Mouse (Mus musculus) neural tube, embryonic 11.5 days (tissue): ENCODE data around the gene Thap11. TPM values are rescaled to one million over a fixed set of nuclear protein-coding genes. Genes with fewer than 3 reads are reported as not detected.

ENCODE experiments used
- ATAC-seq: fragments of 200-750 bp; cut with Nextera tagmentation; 2 replicates; pipeline ENCODE4 v1.8.0; 2017; ENCODE audit warnings: moderate number of reproducible peaks, mild to moderate bottlenecking, moderate TSS enrichment, moderate library complexity; ENCODE audit not compliant: insufficient read depth, low FRiP score, low TSS enrichment
- DNase-seq: peaks from one replicate; pipeline ENCODE4 v3.0.0-alpha.2; 2015; ENCODE audit warnings: low spot score
- H3K27ac ChIP-seq: fragments of 300-500 bp; sonication (generic); 2 replicates; pipeline ENCODE4 v1.5.1; 2014; ENCODE audit warnings: low read depth, mild to moderate bottlenecking, low read length
- H3K27me3 ChIP-seq: fragments of 300-500 bp; sonication (generic); 2 replicates; pipeline ENCODE4 v1.6.1; 2014; ENCODE audit warnings: mild to moderate bottlenecking, low read length, mixed read lengths; ENCODE audit not compliant: control insufficient read depth, insufficient read depth
- H3K36me3 ChIP-seq: fragments of 300-500 bp; sonication (generic); 2 replicates; pipeline ENCODE4 v1.6.1; 2014; ENCODE audit warnings: mild to moderate bottlenecking, low read length, moderate library complexity, mixed read lengths; ENCODE audit not compliant: control insufficient read depth, insufficient read depth
- H3K4me1 ChIP-seq: fragments of 300-500 bp; sonication (generic); 2 replicates; pipeline ENCODE4 v1.6.1; 2014; ENCODE audit warnings: low read length, mixed read lengths; ENCODE audit not compliant: control insufficient read depth, insufficient read depth
- H3K4me2 ChIP-seq: fragments of 300-500 bp; sonication (generic); 2 replicates; pipeline ENCODE4 v1.6.1; 2014; ENCODE audit warnings: low read depth, mild to moderate bottlenecking, moderate library complexity
- H3K4me3 ChIP-seq: fragments of 300-500 bp; sonication (generic); 2 replicates; pipeline ENCODE4 v1.5.1; 2014; ENCODE audit warnings: low read depth, low read length
- H3K9ac ChIP-seq: fragments of 300-500 bp; sonication (generic); 2 replicates; pipeline ENCODE4 v1.6.1; 2014; ENCODE audit warnings: mild to moderate bottlenecking, low read length
- H3K9me3 ChIP-seq: fragments of 300-500 bp; sonication (generic); 2 replicates; pipeline ENCODE4 v1.6.1; 2016; ENCODE audit warnings: low read length; ENCODE audit not compliant: control insufficient read depth
- WGBS: fragments of 180-500 bp; shearing (Covaris S2); extraction: QIAGEN DNeasy Blood & Tissue Kit; methylation state at CpG from one replicate; pipeline ENCODE4 v1.1.7; 2014; 5-methylcytosine and 5-hydroxymethylcytosine counted together
- polyA plus RNA-seq: library from polyadenylated mRNA; unstranded; fragments of >200 nt; fragmentation: Nextera tagmentation; extraction: Ambion mirVana; gene quantifications from 2 replicates; pipeline ENCODE4 v1.2.1, GENCODE M21; 2014

Thap11 gene
- polyA plus RNA-seq, 1 experiment from 2014 or later = 68.9 TPM

GRCm38 (mm10) chr8:105880754-105881520 is 26.0 kb downstream of the Thap11 start, which contains the start of gene Edc4:
Gene Edc4, plus strand, starts transcription at chr8:105880881.
- Histone ChIP-seq H3K36me3 (peaks cover 27% of the 10 kb centered on the region), H3K9me3 (no peaks in the 10 kb centered on the region), H3K4me2 (peak within 1 kb of the TSS; percentile 76), H3K9ac (peak within 1 kb of the TSS; percentile 94), H3K27me3 (no peaks in the 10 kb centered on the region), H3K4me3 (peak within 1 kb of the TSS; percentile 95), H3K4me1 (peaks cover 10% of the 10 kb centered on the region), H3K27ac (no peak within 1 kb of the TSS)
- ATAC-seq (peak; percentile 83), DNase-seq (peak; percentile 85)
- WGBS = under 1% methylated on average over 45 of the region's 45 CpGs

GRCm38 (mm10) chr8:105889756-105890465 is 35.0 kb downstream of the Thap11 start:
- DNase-seq = no peak
- no peak overlapping the region for H3K4me2 ChIP-seq
- peaks cover 51% of the 10 kb centered on the region for H3K36me3 ChIP-seq
- no peak overlapping the region for H3K4me3 ChIP-seq
- no peaks in the 10 kb centered on the region for H3K9me3 ChIP-seq
- no peak overlapping the region for H3K9ac ChIP-seq
- no peak for ATAC-seq
- H3K27ac ChIP-seq = no peak overlapping the region
- peaks cover 3% of the 10 kb centered on the region; the same call in 1 of the 2 replicates for H3K4me1 ChIP-seq
- WGBS = 93% methylated on average over 12 of the region's 12 CpGs
- H3K27me3 ChIP-seq = no peaks in the 10 kb centered on the region

GRCm38 (mm10) chr8:105890870-105891269 is 35.9 kb downstream of the Thap11 start:
- DNase-seq = no peak
- Histone ChIP-seq H3K4me1 (peaks cover 3% of the 10 kb centered on the region; the same call in 1 of the 2 replicates), H3K4me2 (no peak overlapping the region), H3K27me3 (no peaks in the 10 kb centered on the region), H3K27ac (no peak overlapping the region), H3K9ac (no peak overlapping the region), H3K36me3 (peaks cover 42% of the 10 kb centered on the region), H3K9me3 (no peaks in the 10 kb centered on the region), H3K4me3 (no peak overlapping the region)
- 83% methylated on average over 6 of the region's 6 CpGs for WGBS
- no peak for ATAC-seq

- no peak for ATAC-seq
- no peak for DNase-seq
- no peak overlapping the region for H3K9ac ChIP-seq
- peaks cover 3% of the 10 kb centered on the region; the same call in 1 of the 2 replicates for H3K4me1 ChIP-seq
- no peak overlapping the region for H3K27ac ChIP-seq
- no peak overlapping the region for H3K4me3 ChIP-seq
- no peaks in the 10 kb centered on the region for H3K9me3 ChIP-seq
- peaks cover 32% of the 10 kb centered on the region for H3K36me3 ChIP-seq
- H3K27me3 ChIP-seq = no peaks in the 10 kb centered on the region
- no peak overlapping the region for H3K4me2 ChIP-seq
- 87% methylated on average over 6 of the region's 6 CpGs for WGBS
These were observed 37.5 kb downstream of the Thap11 start for GRCm38 (mm10) chr8:105892432-105892831.

- Histone ChIP-seq H3K27me3 (no peaks in the 10 kb centered on the region), H3K27ac (no peak within 1 kb of the TSS), H3K4me3 (no peak within 1 kb of the TSS), H3K36me3 (peaks cover 24% of the 10 kb centered on the region), H3K9me3 (no peaks in the 10 kb centered on the region), H3K4me2 (peak within 1 kb of the TSS; percentile 31), H3K4me1 (peaks cover 3% of the 10 kb centered on the region; the same call in 1 of the 2 replicates), H3K9ac (peak within 1 kb of the TSS; percentile 26; the same call in 1 of the 2 replicates)
- WGBS = 3% methylated on average over 11 of the region's 11 CpGs
- peak; percentile 92 for ATAC-seq
- peak; percentile 77 for DNase-seq
These were observed 38.4 kb downstream of the Thap11 start, which contains the start of gene Nrn1l for GRCm38 (mm10) chr8:105893339-105893738. Gene Nrn1l, plus strand, starts transcription at chr8:105893567.

GRCm38 (mm10) chr8:105897801-105898480 is 43.0 kb downstream of the Thap11 start:
- no peak for ATAC-seq
- WGBS = 87% methylated on average over 9 of the region's 9 CpGs

GRCm38 (mm10) chr8:105900180-105900940 is 45.4 kb downstream of the Thap11 start, which contains the start of gene Pskh1:
Gene Pskh1, plus strand, starts transcription at chr8:105900441.
- peak; percentile 93 for ATAC-seq
- Histone ChIP-seq H3K9ac (peak within 1 kb of the TSS; percentile 92), H3K27me3 (no peaks in the 10 kb centered on the region), H3K4me1 (peaks cover 4% of the 10 kb centered on the region), H3K4me2 (peak within 1 kb of the TSS; percentile 61), H3K27ac (peak within 1 kb of the TSS; percentile 61), H3K4me3 (peak within 1 kb of the TSS; percentile 83), H3K9me3 (no peaks in the 10 kb centered on the region), H3K36me3 (no peaks in the 10 kb centered on the region)
- under 1% methylated on average over 68 of the region's 68 CpGs for WGBS
- peak; percentile 96 for DNase-seq

More at GRCm38 (mm10) chr8:105897801-105898480, 43.0 kb downstream of the Thap11 start:
- Histone ChIP-seq H3K4me2 (no peak overlapping the region), H3K4me1 (peaks cover 7% of the 10 kb centered on the region), H3K9ac (no peak overlapping the region), H3K36me3 (no peaks in the 10 kb centered on the region), H3K27ac (no peak overlapping the region), H3K9me3 (no peaks in the 10 kb centered on the region), H3K27me3 (no peaks in the 10 kb centered on the region), H3K4me3 (no peak overlapping the region)
- no peak for DNase-seq
